Mouse (Mus musculus) G1E-ER4 (cell line): ENCODE results near the gene Adra2c. TPM values are rescaled to one million over a fixed set of nuclear protein-coding genes. Genes with fewer than 3 reads are reported as not detected.

Source experiments
- GATA1 ChIP-seq: IDR thresholded peaks from one replicate; pipeline ENCODE4 v1.8.0; 2012; ENCODE audit warnings: low read length, inconsistent platforms
- polyA plus RNA-seq: library from polyadenylated mRNA; stranded (reverse); fragments of >175 nt; gene quantifications from 2 replicates; pipeline ENCODE4 v1.2.3, GENCODE M21; 2012

Adra2c gene
- polyA plus RNA-seq = not detected in 2 replicates

- no peak for TF ChIP-seq GATA1
Measured at GRCm38 (mm10) chr5:35278019-35278418, at the start of gene Adra2c. TSS of gene Adra2c (plus strand) at chr5:35278319.

DNA sequence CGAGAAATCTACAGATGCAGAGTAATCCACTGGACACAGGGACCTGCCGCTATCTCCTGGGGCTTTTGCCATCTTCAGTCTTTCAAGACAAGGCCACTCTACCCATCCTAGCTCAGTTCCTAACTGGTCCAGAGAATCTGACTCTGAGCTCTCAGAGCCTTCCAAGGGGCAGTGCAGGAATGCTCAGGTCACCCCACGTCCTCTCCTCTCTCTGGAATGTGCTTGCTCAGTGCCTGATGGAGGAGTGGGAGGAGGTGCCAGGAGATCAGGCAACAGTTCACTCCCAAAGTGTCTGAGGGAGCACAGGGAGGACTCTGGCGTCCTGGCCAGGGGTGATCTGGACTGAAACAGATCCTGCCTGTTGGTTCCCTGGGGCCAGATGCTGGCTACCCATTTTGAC lies 45.0 kb upstream of the Adra2c start:
- TF ChIP-seq GATA1 = no peak

DNA sequence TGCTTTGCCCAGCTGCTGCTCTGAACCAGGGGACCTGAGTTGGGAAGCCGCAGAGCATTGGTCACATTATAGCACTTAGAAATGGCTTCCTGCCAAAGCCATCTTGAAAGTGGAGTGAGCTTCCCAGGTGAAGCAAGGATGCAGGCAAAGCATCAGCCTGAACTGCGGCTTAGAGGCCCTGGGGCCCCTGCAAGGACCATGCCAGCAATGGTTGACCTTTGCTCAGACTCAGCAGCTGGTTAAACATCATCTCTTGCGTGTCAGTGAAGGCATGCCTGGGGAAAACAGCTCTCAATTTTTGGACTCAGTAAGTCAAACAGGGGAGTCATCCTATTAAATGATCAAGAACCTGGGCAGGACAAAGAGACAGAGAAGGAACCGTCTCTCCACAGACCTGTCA lies 40.4 kb upstream of the Adra2c start:
- TF ChIP-seq GATA1 = no peak

DNA sequence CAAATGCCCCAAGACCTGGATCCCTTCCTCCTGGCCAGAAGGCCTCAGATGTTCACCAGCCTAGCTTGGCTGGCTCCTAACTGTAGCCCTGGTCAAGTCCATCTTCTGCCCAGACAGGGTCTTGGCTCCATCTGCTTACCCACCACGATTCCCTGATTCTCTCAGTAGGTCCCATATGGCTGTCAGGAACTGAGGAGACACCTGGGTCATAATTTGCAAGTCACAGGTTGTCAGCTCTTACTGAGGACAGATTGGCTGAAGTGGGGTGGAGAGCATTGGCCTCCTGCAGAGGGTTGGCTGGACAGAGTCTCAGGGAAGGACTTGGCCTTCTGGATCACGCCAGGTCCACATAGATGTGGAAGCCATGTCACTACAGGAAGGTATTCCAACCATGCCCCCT lies 39.5 kb upstream of the Adra2c start:
- no peak for TF ChIP-seq GATA1

DNA sequence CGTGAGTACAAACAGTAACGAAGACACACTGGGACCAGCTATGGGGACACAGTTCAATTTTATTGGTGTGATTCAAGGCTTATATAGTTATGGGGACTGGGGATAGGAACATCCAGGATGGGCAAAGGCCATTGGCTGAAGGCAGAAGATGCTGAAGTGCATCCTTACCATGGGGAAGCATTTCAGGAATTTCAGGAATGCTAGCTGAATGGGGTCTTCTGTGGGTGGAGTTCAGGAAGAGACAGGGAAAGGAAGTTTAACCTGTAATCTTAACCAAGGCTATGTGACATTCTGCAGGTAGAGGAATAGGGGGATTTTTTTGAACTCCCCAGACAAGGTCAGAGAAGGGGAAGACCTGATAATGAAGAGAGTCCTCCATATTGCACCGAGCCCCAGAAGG lies 36.6 kb upstream of the Adra2c start:
- no peak for TF ChIP-seq GATA1

DNA sequence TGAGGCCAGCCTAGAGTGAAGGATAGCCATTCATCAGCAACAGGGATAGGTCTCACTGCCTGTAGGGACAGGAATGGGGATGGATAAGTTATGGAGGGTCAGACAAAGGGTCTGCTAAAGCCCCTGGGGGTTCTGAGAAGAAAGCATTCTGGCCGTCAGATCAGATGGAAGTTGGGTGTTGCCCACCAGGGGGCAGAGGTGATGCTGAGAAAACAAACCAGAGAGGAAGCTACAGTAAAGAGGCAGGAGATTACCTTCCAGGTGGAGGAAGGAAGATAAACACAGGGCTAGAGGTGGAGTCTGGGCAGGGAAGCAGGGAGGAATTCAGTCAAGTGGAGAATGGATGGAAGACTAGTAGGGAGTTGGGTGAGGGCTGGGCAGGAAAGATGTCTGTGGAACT lies 33.9 kb upstream of the Adra2c start:
- TF ChIP-seq GATA1 = no peak

DNA sequence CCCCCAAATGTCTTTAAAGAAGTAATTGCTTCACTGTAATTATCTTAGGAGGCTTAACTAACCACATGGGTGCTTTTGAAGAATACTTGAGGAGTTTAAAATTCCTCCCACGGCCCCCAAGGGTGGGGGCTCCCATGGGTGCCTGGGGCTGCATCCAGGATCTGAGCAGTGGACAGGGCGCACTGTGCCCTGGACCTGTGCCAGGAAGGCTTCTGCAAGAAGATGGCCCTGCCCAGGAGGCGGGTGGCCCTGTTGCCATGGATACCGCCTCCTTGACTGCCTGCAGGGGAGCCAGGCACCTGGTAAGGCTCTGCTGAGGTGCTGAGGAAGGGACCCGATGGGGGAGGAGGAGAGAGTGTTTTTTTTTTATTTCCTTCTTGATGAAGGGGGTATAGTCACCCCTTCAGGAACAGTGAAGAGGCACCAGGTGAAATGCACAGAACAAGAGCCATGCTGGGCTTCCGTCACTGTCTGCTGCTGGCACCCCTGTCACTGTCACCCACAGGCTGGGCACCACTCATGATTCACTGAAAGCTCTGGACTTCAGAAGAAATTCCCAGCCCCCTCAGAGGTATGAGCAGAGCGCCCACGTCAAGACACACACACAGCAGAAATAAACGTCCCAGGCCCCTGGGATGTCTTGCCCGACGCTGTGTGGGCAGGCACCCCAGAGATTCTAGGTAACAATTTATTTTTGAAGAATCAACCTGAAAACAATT lies 32.4 kb upstream of the Adra2c start:
- TF ChIP-seq GATA1 = no peak

DNA sequence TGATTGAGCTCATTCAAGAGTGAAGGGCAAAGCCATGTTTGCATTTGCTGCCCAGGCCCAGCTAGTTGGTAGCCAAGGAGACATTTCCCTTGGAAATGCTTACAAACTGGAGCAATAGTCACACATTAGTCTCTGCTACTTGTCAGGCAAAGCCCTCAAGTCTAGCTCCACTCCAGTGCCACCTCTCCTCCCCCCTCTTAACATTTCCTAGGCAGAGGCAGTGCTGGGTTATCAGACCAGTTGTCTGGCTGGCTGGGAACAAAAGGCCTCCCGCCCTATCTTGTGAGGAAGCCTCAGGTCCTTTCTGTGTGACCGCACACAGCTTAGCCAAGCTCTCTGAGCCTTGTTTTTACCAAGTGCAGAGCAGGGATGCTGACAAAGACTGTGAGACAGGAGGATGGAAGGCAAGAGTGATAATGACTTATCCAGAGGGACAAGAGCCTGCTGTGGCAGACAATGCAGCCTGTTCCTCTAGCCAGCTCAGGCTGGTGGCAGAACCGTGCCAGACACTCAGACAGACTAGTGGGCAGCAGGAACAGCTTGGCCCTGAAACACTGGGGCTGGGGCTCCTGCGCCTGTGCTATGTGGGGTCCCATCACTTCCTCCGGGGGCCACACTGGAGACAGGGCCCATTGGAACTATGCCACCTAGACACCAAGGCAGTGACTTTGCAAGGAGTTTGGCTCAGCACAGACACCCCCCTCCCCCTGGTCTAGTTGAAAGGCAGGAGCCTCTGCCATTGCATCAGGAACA lies 23.0 kb upstream of the Adra2c start:
- no peak for TF ChIP-seq GATA1

GRCm38 (mm10) chr5:35263716-35264115 lies 14.4 kb upstream of the Adra2c start:
- TF ChIP-seq GATA1 = no peak

GRCm38 (mm10) chr5:35267486-35267885 lies 10.6 kb upstream of the Adra2c start:
- no peak for TF ChIP-seq GATA1

- no peak for TF ChIP-seq GATA1
Measured at GRCm38 (mm10) chr5:35275356-35275755, 2.8 kb upstream of the Adra2c start.

DNA sequence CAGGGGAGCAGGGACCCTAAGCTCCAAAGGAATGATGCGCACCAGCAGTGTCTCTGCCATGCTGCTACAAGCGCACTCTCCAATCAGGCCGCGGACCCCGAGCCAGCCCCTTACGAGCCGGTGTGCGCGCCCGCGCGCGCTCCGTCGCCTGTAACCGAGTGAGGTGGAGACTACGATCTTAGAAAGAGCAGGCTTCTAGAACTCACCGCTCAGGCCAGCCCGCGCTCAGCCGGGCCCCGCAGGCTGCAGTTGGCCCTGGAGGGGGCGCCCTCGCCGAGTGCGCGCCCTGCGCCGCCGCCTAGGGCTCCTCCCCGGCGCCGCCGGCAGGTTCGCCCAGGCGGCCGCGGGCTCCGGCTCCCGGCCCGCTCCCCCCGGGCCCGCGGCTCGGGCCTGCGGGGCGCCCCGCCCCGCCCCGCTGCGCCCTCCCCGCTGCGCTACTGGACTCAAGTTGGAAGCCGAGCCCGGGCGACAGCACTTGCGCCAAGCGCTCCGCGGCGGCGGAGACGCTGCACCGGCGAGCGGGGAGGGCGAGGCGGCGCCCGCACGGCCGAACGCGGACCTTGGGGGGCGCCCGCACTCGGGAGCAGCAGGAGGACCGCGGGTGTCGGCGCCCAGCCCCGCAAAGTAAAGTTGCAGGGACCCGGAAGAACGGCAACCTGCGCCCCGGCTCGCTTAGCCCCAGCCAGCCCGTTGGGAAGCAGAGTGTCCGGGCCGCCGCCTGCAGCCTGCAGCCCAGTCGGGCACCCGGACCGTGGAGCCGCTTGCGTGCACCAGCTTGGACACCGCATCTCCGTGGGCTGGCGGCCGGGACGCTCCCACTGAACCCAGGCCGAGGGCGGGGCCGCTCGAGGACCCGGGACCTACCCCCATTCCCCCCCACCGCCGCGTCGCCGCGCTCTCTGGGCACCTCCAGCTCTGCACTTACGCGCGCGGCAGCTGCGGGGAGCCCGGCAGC lies 899 bp downstream of the Adra2c start:
- no peak for TF ChIP-seq GATA1

- TF ChIP-seq GATA1 = no peak
Measured at GRCm38 (mm10) chr5:35279696-35280001, 1.5 kb downstream of the Adra2c start.

DNA sequence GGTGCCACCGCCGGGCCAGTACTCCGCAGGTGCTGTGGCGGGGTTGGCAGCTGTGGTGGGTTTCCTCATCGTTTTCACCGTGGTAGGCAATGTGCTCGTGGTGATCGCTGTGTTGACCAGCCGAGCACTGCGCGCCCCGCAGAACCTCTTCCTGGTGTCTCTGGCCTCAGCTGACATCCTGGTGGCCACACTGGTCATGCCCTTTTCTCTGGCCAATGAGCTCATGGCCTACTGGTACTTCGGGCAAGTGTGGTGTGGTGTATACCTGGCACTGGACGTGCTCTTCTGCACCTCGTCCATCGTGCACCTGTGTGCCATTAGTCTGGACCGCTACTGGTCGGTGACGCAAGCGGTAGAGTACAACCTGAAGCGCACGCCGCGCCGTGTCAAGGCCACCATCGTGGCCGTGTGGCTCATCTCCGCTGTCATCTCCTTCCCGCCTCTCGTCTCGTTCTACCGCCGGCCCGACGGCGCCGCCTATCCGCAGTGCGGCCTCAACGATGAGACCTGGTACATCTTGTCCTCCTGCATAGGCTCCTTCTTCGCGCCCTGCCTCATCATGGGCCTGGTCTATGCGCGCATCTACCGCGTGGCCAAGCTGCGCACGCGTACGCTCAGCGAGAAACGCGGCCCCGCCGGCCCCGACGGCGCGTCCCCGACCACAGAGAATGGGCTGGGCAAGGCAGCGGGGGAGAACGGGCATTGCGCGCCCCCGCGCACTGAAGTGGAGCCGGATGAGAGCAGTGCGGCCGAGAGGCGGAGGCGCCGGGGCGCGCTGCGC lies 2.1 kb downstream of the Adra2c start:
- TF ChIP-seq GATA1 = no peak

DNA sequence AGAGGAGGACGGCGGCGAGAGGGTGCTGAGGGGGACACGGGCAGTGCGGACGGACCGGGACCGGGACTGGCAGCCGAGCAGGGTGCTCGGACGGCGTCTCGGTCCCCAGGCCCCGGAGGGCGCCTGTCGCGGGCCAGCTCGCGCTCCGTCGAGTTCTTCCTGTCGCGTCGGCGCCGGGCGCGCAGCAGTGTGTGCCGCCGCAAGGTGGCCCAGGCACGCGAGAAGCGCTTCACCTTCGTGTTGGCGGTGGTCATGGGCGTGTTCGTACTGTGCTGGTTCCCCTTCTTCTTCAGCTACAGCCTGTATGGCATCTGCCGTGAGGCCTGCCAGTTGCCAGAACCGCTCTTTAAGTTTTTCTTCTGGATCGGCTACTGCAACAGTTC lies 2.7 kb downstream of the Adra2c start:
- TF ChIP-seq GATA1 = no peak

GRCm38 (mm10) chr5:35285281-35285680 lies 7.2 kb downstream of the Adra2c start:
- TF ChIP-seq GATA1 = no peak
